Mouse (Mus musculus) common myeloid progenitor, adult 5-6 weeks (primary cell): Measurements from ENCODE around the gene Itprid2. TPM values are rescaled to one million over a fixed set of nuclear protein-coding genes. Genes with fewer than 3 reads are reported as not detected.

Experiments used
- ATAC-seq: replicated peaks from 2 replicates; pipeline ENCODE4 v1.8.0; 2016; ENCODE audit warnings: low read depth, mild to moderate bottlenecking, moderate TSS enrichment, inconsistent platforms; ENCODE audit not compliant: poor library complexity, severe bottlenecking
- total RNA-seq: library from RNA; stranded (forward); fragments of 200-1000, 187-1606 nt; gene quantifications from 2 replicates; pipeline ENCODE4 v1.2.3, GENCODE M21; 2017

Itprid2 gene
- total RNA-seq, 1 experiment from 2014 or later, result 14.9 TPM

DNA sequence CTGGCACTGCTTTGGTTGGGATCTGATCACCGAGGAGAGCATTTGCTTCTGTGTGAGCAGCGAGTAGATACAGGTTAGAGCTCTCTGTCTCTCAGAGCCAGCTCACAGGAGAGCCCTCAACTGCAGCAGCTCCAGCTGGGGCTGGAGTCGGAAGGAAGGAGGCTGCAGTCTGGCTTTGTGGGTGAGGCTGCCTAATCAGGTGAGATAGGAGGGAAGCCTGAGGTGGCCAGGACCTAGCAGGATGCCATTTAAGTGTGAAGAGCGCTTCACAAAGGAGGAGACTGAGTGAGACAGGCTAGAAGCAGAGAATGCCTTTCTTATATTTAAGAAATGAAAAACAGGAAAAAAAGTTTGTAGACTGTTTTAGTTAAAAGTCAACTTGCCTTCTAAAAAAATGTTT lies 11.9 kb downstream of the Itprid2 start:
- ATAC-seq, result no peak

DNA sequence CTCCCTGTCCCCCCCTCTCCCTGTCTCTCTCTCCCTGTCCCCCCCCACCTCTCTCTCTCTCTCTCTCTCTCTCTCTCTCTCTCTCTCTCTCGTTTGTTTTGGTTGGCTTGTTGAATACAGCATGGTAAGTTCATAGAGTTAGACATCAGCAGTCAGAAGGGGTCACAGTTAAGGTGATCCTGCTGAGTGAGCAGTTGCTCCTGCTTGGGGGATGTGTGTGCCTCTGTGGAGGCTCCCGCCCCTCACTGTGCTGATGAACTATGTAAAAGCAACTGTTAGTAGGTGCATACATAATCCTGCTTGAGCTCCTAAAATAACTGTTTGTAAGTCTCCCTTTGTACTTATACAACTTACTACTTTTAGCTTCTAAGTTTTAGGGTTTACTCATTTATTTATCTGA lies 12.6 kb downstream of the Itprid2 start:
- no peak for ATAC-seq

DNA sequence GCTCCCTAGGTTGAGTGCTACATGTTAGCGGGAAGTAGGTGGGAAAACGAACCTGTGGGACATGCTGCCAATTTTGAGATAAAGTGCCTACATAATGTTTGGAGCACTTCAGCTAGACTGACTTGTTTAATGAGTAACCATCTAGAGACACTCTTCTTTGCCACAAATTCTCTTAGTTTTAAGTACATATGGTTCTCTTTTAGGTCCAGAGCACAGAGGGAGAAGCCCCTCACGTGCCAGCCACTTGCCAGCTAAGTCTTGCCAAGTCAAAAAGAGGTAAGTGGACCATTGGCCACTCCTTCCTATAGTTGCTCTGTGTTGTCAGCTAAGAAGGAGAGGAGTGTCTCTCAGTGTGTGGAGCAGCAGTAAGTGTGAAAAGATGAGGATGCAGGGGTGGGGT lies 16.0 kb downstream of the Itprid2 start:
- ATAC-seq, result no peak

DNA sequence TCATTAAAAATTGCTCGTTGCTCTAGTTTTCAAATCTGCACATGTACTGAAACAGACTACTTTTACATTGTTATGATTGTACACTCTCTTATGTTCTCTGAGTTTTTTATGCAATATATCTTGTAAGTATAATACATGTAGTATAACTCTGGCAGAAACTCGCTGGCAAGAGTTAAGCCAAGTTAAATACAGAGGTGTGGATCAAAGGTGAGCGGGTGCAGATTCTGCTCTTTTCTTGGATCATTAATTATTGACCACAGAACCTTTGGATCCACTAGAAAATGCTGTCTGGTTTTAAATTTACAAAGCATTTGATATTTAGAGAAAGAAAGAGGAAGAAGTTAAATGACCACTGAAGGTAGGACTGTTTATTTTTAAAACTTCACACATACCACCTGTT lies 16.5 kb downstream of the Itprid2 start:
- no peak for ATAC-seq

DNA sequence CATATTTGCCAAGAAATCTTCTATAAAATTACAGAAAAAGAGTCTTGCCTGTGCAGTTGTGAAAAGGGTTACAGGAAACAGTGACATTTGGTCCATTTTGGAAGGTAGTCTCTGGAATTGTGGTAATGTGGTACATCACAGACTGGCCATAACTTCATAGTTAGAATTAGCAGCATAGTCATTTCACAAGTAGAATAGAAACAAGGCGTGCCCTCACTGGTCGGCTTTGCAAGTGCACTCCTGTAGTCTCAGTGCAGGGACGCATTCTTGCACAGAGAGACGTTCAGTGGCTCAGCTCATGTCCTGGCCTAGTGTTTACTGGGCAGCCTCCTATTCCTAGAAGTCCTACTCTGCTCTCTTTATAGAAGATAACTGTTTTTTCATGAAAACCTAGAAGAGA lies 17.4 kb downstream of the Itprid2 start:
- no peak for ATAC-seq

DNA sequence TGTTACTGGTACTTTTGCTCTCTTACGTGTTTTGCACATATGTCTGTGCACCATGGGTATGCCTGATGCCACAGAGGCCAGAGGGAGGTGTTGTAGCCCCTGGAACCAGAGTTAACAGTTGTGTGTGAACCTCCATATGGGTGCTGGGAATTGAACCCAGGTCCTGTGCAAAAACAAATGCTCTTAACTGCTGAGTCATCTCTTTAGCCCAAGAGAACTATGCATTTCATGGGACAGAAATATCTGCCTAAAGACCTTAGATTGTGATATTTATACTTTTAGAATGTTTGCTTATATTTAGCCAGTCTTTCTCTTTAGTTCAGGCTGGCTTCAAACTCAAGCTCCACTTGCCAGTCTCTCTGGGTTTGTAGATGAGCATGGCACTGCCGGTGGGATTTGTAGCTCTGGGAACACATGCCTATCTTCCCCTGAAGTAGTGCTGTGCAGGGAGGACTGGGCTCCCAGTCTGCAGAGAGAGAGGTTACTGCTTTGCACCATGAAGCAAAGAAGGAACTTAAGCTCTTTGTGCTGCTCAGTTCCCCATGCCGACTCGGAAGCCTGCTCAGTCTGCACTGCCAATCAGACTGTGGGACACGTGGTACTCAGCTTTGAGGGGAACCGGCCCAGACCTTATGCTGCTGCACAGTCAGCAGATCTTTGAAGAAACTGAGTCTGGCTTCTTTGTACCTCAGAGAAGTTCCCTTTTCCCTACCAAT lies 18.1 kb downstream of the Itprid2 start:
- peak; percentile 92 for ATAC-seq

DNA sequence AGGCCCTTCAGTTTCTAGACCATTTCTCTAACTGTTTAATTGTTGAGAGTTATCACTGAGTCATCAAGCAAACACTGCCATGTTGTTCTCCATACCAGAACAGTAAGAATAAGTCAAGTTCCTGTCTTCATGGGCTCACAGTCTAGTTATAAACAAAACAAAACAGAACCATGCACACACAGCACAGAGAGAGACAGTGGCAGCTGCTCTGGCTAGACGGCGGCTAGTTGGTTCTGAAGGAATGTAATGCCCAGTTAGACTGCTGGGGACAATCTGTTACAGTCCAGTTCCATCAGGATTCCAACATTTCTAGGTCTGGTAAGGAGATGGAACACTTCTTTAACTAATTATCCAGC lies 18.6 kb downstream of the Itprid2 start:
- ATAC-seq, result no peak

DNA sequence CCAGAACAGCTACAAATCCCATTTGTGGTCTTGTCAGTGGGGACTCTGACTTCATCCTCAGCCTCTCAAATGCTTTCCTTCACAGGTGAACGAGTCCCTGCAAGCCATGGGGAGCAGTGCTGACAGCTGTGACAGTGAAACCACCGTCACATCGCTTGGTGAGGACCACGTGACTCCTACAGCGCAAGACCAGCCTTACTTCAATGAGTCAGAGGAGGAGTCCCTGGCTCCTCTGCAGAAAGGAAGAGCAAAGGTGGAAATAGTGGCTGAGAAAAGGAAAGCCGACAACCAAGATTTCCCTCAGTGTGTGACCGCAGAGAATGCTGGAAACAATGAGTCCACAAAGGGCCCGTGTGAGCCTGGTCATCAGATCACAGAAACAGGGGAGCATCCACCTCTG lies 21.9 kb downstream of the Itprid2 start:
- no peak for ATAC-seq

DNA sequence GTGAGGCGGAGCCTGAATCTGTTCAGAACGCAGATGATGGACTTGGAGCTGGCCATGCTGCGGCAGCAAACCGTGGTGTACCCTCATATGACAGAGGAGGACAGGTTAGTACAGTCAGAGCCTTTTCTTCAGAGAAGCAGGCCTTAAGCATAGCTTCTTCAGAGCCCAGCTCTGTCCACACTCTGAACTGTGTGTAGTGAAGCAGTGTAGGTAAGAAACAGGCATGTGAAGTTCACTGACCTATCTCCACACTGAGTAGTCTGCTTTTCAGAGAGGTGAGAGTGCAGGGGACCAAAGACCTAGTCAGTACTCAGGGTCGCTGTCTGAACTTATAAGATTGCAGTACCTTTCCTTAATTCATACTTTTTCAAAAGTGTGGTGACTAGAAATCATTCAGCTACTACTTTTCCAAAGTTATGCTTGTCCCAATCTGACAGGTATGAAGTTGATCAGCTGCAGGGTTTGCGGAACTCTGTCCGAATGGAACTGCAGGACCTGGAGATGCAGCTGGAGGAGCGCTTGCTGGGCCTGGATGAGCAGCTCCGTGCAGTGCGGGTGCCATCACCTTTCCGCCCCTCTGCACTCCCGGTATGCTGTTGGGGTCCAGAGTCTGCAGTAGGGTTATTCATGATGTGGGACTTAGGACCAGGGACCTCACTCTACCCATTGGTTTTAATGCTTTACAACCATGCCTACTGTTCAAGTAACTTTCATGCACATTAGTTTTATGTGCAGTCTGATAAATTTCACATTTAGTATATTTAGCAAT lies 25.4 kb downstream of the Itprid2 start:
- ATAC-seq, result no peak

DNA sequence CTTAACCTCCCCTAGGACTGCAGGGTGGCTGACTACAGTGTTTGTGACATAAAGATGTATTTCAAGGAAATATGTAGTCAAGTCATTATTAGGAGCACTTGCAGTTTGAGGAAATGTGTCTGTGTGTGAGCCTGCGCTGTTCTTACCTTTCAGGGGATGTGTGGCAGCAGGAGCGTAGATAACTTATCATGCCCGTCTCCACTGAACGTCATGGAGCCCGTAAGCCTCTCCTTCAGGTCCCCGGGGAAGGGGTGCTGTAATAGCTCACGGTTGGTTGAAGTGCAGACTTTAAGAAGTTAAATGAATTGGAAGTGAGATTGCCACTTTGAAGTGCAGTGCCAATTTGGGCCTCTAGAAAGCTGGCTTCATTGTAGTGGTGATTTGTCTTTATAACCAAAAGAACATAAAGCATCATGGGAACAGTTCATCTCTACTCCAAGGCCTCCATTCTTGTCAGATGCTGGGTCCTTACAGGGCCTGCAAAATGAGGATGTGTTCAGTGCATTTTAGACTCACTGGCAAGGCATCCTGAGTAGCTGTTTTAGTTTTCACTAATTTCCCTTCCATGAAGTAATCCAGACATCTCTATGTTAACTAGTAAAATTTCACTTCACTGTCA lies 26.4 kb downstream of the Itprid2 start:
- ATAC-seq, result no peak

DNA sequence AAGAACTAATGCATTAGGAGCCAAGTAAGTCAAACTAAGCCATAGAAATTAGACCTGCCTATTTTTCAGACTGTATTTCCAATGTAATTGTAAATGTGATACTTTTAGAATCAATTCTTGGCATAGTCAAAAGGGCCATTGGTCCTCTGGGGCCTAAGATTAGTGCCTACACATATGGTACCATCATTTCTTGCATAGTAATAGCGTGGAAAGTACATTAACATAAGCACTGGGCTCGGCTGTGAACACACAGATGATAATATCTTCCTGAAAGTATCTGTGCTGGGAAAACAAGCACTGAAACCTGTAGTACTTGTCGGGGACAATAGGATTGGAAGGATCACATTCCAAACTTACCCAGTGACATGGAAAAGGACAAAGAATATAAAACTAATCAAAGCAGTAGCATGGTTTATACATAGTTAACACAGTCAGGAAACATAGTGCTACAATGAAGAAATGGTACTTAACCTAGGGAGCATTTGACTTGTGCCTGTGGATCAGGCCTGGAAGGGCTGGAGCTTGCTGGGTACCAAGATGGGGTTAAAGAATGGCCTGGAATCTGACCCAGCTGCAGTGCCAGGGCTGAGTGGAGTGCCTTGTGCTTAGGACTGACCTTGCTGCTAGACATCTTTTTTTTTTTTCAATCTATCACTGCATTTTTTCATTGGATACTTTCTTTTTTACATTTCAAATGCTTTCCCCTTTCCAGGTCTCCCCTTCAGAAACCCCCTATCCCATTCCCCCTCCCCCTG lies 29.6 kb downstream of the Itprid2 start:
- no peak for ATAC-seq

DNA sequence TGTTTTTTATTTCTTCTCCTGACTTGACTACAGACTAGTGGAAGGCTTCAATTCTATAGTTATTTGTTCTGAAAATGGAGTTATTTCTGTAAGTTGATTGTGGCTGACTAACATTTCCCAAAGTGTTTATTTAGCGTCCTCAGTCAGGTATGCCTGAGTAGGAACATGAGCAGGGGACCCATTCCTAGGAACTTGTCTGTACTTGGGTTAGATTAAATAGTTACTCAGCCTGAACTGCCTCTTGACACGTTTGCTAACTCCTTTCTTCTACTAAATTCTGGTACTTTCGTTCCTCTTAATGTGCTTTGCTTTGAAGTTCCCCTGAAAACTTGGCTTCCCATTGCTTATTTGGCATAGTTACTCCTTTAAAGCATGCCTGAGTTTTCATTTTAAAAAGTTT lies 30.3 kb downstream of the Itprid2 start:
- no peak for ATAC-seq

DNA sequence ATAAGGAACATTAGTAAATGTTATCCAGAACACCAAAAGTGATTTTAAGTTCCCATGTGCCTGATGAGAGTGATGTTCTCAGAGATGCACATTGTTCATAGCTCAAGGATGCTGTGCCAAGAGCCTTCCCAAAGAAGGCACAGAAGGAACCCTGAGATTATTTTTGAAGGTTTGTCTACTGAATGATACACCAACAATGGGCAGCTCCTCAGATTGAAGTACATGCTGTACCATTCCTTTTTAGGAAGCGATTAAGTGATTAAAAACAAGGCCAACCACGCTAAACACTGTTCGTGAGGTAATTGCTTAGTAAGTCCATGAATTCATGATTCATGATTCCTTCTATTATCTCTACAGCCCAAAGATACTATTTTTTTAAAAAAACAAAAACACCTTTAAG lies 40.1 kb downstream of the Itprid2 start:
- ATAC-seq, result no peak

DNA sequence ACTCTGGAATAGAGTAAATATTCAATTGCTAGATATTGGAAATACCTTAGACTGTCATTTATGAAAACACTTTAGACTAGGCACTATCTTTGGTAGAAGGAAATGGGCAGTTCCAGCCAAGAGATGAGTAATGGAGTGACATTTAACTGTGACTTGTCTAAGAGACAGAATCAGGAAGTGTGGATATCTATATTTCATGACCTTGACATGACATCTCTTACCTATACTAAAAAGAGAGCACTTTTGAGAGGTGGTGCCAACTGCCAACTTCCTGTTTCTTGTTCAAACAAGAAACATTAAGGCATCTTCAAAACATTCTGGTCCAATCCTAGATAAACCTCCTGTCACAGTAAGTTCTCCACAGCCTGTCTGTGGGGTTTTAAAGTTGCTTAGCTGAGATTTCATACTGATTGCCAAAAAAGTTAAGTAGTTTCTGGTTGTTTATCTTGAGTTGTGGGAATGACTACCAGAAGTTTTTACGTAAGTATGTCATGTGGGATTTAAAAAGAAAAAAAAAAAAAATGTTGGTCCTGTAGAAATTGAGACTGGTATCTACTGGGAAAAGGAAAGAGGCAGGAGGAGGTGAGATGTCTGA lies 42.6 kb downstream of the Itprid2 start:
- peak; percentile 58 for ATAC-seq

DNA sequence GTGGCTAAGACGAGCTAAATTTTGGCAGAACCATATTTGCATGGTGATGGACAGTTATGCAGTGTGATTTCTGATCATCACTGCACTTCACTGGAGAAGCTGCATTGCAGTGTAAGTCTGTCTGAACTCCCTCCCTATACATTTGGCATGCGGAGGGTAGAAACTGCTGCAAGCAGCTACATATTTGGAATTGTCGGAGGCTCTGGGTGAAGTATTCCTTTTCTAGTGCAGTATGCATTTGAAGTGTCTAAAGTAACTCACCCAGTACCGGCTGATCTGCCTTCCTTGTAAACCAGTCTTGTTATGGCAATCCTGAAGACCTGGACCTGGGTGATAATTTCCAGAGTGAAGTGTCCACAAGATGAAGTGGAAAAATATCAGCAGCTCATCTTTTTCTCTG lies 46.5 kb downstream of the Itprid2 start:
- no peak for ATAC-seq

DNA sequence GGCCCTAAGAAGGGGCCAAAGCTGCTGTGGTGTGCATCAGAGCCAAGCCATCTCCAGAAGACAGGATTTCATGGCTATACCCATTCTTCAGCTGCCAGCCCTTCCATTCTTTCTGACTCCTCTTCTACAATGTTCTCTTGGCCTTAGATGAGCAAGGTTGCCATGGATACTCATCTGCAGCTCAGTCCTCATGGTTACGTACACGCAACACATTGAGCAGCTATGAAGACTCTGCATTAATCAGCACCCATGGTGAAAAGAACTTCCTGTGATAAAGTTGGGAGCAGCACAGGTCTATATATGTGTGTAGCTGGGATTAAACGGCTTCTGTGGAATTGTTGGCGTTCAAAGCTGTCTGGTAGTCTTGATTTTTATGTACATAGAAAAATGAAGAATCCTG lies 48.1 kb downstream of the Itprid2 start:
- no peak for ATAC-seq

DNA sequence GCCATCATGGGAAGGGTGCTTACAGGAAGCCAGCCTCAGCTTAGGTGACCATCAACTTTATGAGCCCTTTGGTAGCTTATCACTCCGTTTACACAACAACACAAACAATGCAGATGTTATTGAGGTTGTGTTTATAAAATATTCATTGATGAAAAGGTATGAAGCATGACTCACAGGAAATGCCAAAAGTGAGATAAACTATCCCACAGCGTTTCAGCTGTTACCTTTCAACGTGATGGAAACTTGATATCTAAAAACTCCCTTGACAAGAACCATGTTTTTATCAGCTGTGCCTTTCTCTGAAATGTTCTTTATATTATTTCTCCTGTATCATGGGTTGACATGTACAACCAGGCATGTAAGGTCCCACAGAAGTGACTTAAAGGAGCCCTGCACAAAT lies 55.7 kb downstream of the Itprid2 start:
- ATAC-seq, result no peak

DNA sequence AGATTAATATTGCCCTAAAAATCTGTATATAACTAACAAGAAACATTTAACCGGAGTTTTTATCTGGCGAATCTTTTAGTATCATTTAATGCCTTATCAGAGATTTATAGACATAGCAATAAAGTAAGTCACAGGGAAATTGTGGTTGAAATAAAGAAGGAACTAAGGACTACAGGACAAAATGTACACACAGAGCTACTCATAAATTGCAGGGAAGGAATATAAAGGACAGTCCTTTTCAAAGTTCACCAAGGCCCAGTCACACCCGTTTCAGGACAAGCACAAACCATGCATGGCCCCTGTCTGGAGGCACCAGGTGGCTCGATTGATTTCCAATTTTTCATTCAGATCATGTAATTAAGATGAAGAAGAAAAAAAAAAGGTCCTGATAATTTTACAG lies 60.0 kb downstream of the Itprid2 start:
- no peak for ATAC-seq

DNA sequence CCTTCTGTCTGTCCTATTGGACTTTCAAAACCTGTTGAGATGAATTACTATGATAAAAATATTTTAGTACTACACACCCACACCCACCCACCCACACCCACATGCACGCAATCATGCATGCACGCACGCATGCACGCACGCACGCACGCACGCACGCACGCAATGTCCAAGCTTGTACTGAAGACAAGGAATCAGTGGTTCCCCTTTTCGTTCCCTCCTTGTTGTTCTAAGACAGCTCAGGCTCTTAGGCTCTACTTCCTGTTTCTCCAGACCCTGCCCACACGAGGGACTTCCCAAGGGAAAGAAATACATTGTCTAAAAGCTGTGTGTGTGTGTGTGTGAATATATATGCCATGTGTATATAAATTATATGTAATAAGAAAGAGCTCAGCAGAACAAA lies 60.8 kb downstream of the Itprid2 start:
- peak; percentile 89 for ATAC-seq

DNA sequence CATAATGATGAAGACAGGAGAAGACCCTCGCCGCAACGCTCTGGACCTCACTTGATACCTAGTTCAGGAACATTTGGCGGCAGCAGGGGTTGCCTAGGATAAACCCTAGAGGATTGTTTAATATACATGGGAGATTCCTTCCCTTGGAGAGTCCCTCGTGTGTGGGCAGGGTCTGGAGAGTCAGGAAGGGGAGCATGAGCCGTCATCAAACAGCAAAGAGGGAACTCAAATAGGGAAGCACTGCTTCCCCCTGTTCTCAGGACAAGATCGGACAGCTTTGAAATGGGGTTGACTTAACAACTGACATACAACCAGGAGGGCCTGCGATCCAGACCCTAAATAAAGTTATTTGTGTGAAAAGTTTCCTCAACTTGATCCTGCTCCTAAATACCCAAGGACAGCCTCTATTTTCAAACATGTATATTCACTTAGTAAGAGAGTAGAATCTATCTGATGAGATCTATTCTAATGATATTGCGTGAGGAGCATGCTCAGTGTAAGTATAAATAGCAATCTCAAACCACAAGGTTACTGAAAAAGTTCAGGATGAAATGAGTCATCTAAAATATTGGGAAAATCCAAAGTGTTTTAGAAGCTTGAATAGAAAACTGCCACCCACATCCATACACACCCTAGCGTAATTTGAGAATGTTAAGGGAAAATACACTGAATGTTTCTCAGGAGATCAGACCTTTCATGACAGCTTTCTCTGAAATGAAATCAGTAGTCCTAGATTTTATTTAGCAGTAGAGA lies 61.5 kb downstream of the Itprid2 start:
- peak; percentile 87 for ATAC-seq
